Mouse (Mus musculus): ENCODE measurements at regions not wholly inside any gene's neighbourhood (a gene's known extent, or its start where the extent isn't known, plus 50 kb on each side); places are given as distances from the start of the nearest gene placed in this dataset.
"Not testable (repeated sequence)": the region's sequence is repeated elsewhere in the genome, so short reads cannot be mapped to it uniquely, and the experiment has no call there.

GRCm38 (mm10) chr2:48328204-48328603 is 485.7 kb upstream of the Acvr2a start:
- Histone ChIP-seq H3K36me3 (ENCODE audit: control insufficient read depth, insufficient read depth, low read length) (no peaks in the 10 kb centered on the region), H3K4me1 (replicated peaks; ENCODE audit: control insufficient read depth, insufficient read depth) (no peaks in the 10 kb centered on the region), H3K9me3 (ENCODE audit: control insufficient read depth, low read length) (no peaks in the 10 kb centered on the region), H3K9ac (ENCODE audit: low read length) (no peak overlapping the region), H3K27me3 (ENCODE audit: control insufficient read depth, insufficient read depth, low read length) (no peaks in the 10 kb centered on the region), H3K27ac (replicated peaks) (no peak overlapping the region), H3K4me3 (ENCODE audit: low read depth, low read length) (no peak overlapping the region), H3K4me2 (replicated peaks; ENCODE audit: low read depth) (no peak overlapping the region)
- TF ChIP-seq EP300 (optimal IDR thresholded peaks at IDR 0.05) (no peak), CTCF (IDR thresholded peaks at IDR 0.05; ENCODE audit: low read depth) (no peak)
- DNase-seq (ENCODE audit: low spot score) = no peak
- no peak for ATAC-seq (ENCODE audit: low FRiP score, low TSS enrichment)

- TF ChIP-seq CTCF (IDR thresholded peaks at IDR 0.05; ENCODE audit: low read depth) (no peak), EP300 (optimal IDR thresholded peaks at IDR 0.05) (no peak)
These were observed 481.1 kb upstream of the Acvr2a start for GRCm38 (mm10) chr2:48332783-48333182.

DNA sequence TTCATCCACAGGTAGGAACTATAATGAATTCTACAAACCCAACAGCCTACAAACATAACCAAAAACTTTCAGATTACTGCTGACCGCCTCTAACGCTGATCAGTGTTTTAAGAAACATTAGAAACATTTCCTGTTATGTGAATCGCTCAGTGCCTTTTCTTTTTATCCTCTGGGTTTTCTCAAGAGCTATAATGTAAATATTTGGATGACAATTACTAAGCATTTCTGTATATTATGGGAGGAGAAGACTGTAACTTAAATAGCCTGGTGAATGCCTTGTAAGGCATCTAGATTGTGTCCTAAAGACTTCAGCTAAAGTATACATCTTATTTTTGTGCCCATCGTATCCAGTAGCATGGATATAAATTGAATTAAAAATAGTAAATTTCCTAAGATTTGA is 465.9 kb upstream of the Acvr2a start:
- ATAC-seq (ENCODE audit: low FRiP score, low TSS enrichment) = no peak
- Histone ChIP-seq H3K9me3 (ENCODE audit: control insufficient read depth, low read length) (no peaks in the 10 kb centered on the region), H3K4me2 (replicated peaks; ENCODE audit: low read depth) (no peak overlapping the region), H3K27ac (replicated peaks) (no peak overlapping the region), H3K9ac (ENCODE audit: low read length) (no peak overlapping the region), H3K27me3 (ENCODE audit: control insufficient read depth, insufficient read depth, low read length) (no peaks in the 10 kb centered on the region), H3K36me3 (ENCODE audit: control insufficient read depth, insufficient read depth, low read length) (no peaks in the 10 kb centered on the region), H3K4me1 (replicated peaks; ENCODE audit: control insufficient read depth, insufficient read depth) (no peaks in the 10 kb centered on the region), H3K4me3 (ENCODE audit: low read depth, low read length) (no peak overlapping the region)
- no peak for DNase-seq (ENCODE audit: low spot score)
- 36% methylated on average over 4 of the region's 4 CpGs for WGBS
- TF ChIP-seq CTCF (IDR thresholded peaks at IDR 0.05; ENCODE audit: low read depth) (no peak), EP300 (optimal IDR thresholded peaks at IDR 0.05) (no peak)

More at GRCm38 (mm10) chr2:48332783-48333182, 481.1 kb upstream of the Acvr2a start:
- Histone ChIP-seq H3K4me1 (replicated peaks; ENCODE audit: control insufficient read depth, insufficient read depth) (no peaks in the 10 kb centered on the region), H3K9ac (ENCODE audit: low read length) (peak overlapping the region; percentile 18), H3K9me3 (ENCODE audit: control insufficient read depth, low read length) (no peaks in the 10 kb centered on the region), H3K36me3 (ENCODE audit: control insufficient read depth, insufficient read depth, low read length) (no peaks in the 10 kb centered on the region), H3K4me3 (ENCODE audit: low read depth, low read length) (peak overlapping the region; percentile 19; the same call in 1 of the 2 replicates), H3K4me2 (replicated peaks; ENCODE audit: low read depth) (peak overlapping the region; percentile 42), H3K27me3 (ENCODE audit: control insufficient read depth, insufficient read depth, low read length) (no peaks in the 10 kb centered on the region), H3K27ac (replicated peaks) (0 out of 2 replicates have a peak overlapping the region, but pooled peaks have one; percentile 4)
- ATAC-seq (ENCODE audit: low FRiP score, low TSS enrichment) = no peak
- 51% methylated on average over 10 of the region's 10 CpGs for whole genome bisulfite sequencing
- DNase-seq (ENCODE audit: low spot score) = peak; percentile 14

DNA sequence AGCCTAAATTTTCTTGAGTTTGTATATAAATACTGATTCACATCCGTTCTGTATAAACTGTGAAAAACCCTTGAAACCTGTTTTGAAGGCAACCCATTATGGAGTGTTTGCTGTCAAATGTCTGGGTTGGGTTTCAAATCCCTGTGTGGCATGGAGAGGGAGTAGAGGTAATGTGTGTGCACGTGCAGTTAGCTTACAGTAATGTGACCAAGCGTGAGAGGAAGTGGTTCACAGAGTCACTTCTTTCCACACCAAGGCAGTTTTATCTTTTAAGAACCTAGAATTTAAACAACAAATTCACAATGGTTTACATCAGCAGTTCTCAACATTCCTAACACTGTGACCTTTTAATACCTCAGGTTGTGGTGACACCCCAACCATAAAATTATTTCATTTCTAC is 464.1 kb upstream of the Acvr2a start:
- Histone ChIP-seq H3K4me3 (ENCODE audit: low read depth, low read length) (no peak overlapping the region), H3K27me3 (ENCODE audit: control insufficient read depth, insufficient read depth, low read length) (no peaks in the 10 kb centered on the region), H3K9me3 (ENCODE audit: control insufficient read depth, low read length) (no peaks in the 10 kb centered on the region), H3K9ac (ENCODE audit: low read length) (no peak overlapping the region), H3K4me1 (replicated peaks; ENCODE audit: control insufficient read depth, insufficient read depth) (no peaks in the 10 kb centered on the region), H3K4me2 (replicated peaks; ENCODE audit: low read depth) (no peak overlapping the region), H3K27ac (replicated peaks) (no peak overlapping the region), H3K36me3 (ENCODE audit: control insufficient read depth, insufficient read depth, low read length) (no peaks in the 10 kb centered on the region)
- DNase-seq (ENCODE audit: low spot score) = no peak
- ATAC-seq (ENCODE audit: low FRiP score, low TSS enrichment) = no peak
- TF ChIP-seq CTCF (IDR thresholded peaks at IDR 0.05; ENCODE audit: low read depth) (no peak), EP300 (optimal IDR thresholded peaks at IDR 0.05) (no peak)
- 57% methylated on average over 3 of the region's 3 CpGs for WGBS

DNA sequence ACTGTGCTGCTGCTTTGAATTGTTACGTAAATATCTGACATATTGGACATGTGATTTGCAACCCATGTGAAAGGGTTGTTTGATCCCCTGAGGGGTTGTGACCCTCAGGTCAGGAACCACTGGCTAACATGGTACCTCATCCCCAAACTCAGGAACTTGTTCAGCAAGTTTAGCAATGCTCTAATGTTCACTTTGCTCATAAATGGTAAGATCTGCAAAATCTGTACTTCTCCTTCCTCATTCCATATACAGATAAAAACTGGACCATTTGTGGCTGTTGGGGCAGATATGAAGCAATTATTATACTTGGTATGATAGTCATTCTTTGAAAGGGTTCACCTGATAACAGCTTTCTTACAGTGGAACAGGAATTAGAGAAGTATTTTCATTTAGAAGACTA is 463.7 kb upstream of the Acvr2a start:
- H3K27ac ChIP-seq (replicated peaks) = no peak overlapping the region
- H3K9ac ChIP-seq (ENCODE audit: low read length) = no peak overlapping the region
- 81% methylated on average over 1 of the region's 1 CpGs for WGBS
- no peak overlapping the region for H3K4me2 ChIP-seq (replicated peaks; ENCODE audit: low read depth)
- no peaks in the 10 kb centered on the region for H3K4me1 ChIP-seq (replicated peaks; ENCODE audit: control insufficient read depth, insufficient read depth)
- no peaks in the 10 kb centered on the region for H3K9me3 ChIP-seq (ENCODE audit: control insufficient read depth, low read length)
- no peaks in the 10 kb centered on the region for H3K36me3 ChIP-seq (ENCODE audit: control insufficient read depth, insufficient read depth, low read length)
- no peaks in the 10 kb centered on the region for H3K27me3 ChIP-seq (ENCODE audit: control insufficient read depth, insufficient read depth, low read length)
- no peak for TF ChIP-seq CTCF (IDR thresholded peaks at IDR 0.05; ENCODE audit: low read depth)
- TF ChIP-seq EP300 (optimal IDR thresholded peaks at IDR 0.05) = no peak
- ATAC-seq (ENCODE audit: low FRiP score, low TSS enrichment) = no peak
- DNase-seq (ENCODE audit: low spot score) = no peak
- H3K4me3 ChIP-seq (ENCODE audit: low read depth, low read length) = no peak overlapping the region

- not testable (repeated sequence) for H3K36me3 ChIP-seq (ENCODE audit: control insufficient read depth, insufficient read depth, low read length); H3K4me2 ChIP-seq (replicated peaks; ENCODE audit: low read depth); H3K9ac ChIP-seq (ENCODE audit: low read length); H3K27ac ChIP-seq (replicated peaks); H3K9me3 ChIP-seq (ENCODE audit: control insufficient read depth, low read length); H3K4me1 ChIP-seq (replicated peaks; ENCODE audit: control insufficient read depth, insufficient read depth); DNase-seq (ENCODE audit: low spot score); ATAC-seq (ENCODE audit: low FRiP score, low TSS enrichment); H3K27me3 ChIP-seq (ENCODE audit: control insufficient read depth, insufficient read depth, low read length); H3K4me3 ChIP-seq (ENCODE audit: low read depth, low read length)
- 72% methylated on average over 4 of the region's 4 CpGs for WGBS
These were observed 442.3 kb upstream of the Acvr2a start for GRCm38 (mm10) chr2:48371572-48371971.
